Comparison of ENCODE assay signal across 10 mouse cellular contexts in genomic region chr10:44434702-44435181, GRCm38 (mm10).
A peak's percentile ranks its signal among the peaks of the same experiment; 100 is the strongest.
DNase-seq lines count a peak whose midpoint lies in the region; ATAC-seq and TF ChIP-seq lines count a peak whose summit lies in the region.
"Had no signal": no experiment of that assay in that cellular context is flagged by ENCODE, and none has a peak within 500 bp of the region (broad histone marks: within the 10 kb centered on the region; RNA-seq: fewer than 3 reads in every experiment).

No protein-coding gene starts in this region.

- no peak for TF ChIP-seq CTCF in kidney, adult 2 months (conservative IDR thresholded peaks at IDR 0.05; ENCODE audit: insufficient read depth, insufficient read length, low read depth, low read length)
- no peak for TF ChIP-seq CTCF in Patski (IDR thresholded peaks at IDR 0.05)
- TF ChIP-seq CTCF in kidney, postnatal 0 days (IDR thresholded peaks at IDR 0.05; ENCODE audit: low read depth) = no peak
- TF ChIP-seq CTCF in gastrocnemius, adult 2 months (IDR thresholded peaks at IDR 0.05) = no peak

- no peaks in the 10 kb centered on the region for H3K9me3 ChIP-seq in kidney, embryonic 15.5 days (replicated peaks)
- no peaks in the 10 kb centered on the region for H3K9me3 ChIP-seq in kidney, postnatal 0 days (replicated peaks; ENCODE audit: low read length)
- no peaks in the 10 kb centered on the region for H3K9me3 ChIP-seq in hindbrain, embryonic 10.5 days
- H3K9me3 ChIP-seq: lung, embryonic 15.5 days had no signal

- no peak for ATAC-seq in kidney, embryonic 15.5 days (replicated peaks; ENCODE audit: low FRiP score)
- ATAC-seq in Patski = peak; percentile 95
- peak; percentile 63; the same call in 1 of the 2 replicates for ATAC-seq in kidney, postnatal 0 days (replicated peaks; ENCODE audit: low FRiP score, low read depth)

- WGBS in kidney, adult 2 months = 29% methylated on average over 6 of the region's 6 CpGs
- WGBS in kidney, embryonic 15.5 days = 67% methylated on average over 6 of the region's 6 CpGs
- WGBS in kidney, postnatal 0 days = 60% methylated on average over 6 of the region's 6 CpGs
- 78% methylated on average over 6 of the region's 6 CpGs for WGBS in hindbrain, embryonic 10.5 days

- no peak overlapping the region for H3K4me2 ChIP-seq in kidney, embryonic 15.5 days
- no peak overlapping the region for H3K4me2 ChIP-seq in kidney, postnatal 0 days (ENCODE audit: low read length)
- H3K4me2 ChIP-seq: lung, embryonic 15.5 days had no signal

- H3K4me3 ChIP-seq in kidney, adult 2 months (ENCODE audit: insufficient read depth, low read depth, low read length) = no peak overlapping the region
- H3K4me3 ChIP-seq in kidney, embryonic 15.5 days (replicated peaks) = no peak overlapping the region
- no peak overlapping the region for H3K4me3 ChIP-seq in kidney, postnatal 0 days (replicated peaks; ENCODE audit: low read depth, low read length)
- H3K4me3 ChIP-seq in gastrocnemius, adult 2 months = no peak overlapping the region
- no peak overlapping the region for H3K4me3 ChIP-seq in hindbrain, embryonic 10.5 days
- H3K4me3 ChIP-seq: lung, embryonic 15.5 days had no signal

- H3K27ac ChIP-seq in kidney, adult 2 months (ENCODE audit: insufficient read depth, low read depth, low read length) = peak overlapping the region; percentile 88
- no peak overlapping the region for H3K27ac ChIP-seq in kidney, embryonic 15.5 days
- H3K27ac ChIP-seq in kidney, postnatal 0 days = peak overlapping the region; percentile 31; the same call in 1 of the 2 replicates
- no peak overlapping the region for H3K27ac ChIP-seq in gastrocnemius, adult 2 months
- no peak overlapping the region for H3K27ac ChIP-seq in hindbrain, embryonic 10.5 days
- H3K27ac ChIP-seq: lung, embryonic 15.5 days had no signal

- peaks cover 4% of the 10 kb centered on the region; the same call in 1 of the 2 replicates for H3K4me1 ChIP-seq in kidney, adult 2 months (ENCODE audit: control insufficient read depth, insufficient read depth, low read length)
- no peaks in the 10 kb centered on the region for H3K4me1 ChIP-seq in kidney, embryonic 15.5 days
- H3K4me1 ChIP-seq in kidney, postnatal 0 days (replicated peaks; ENCODE audit: insufficient read depth, low read length) = no peaks in the 10 kb centered on the region
- H3K4me1 ChIP-seq in hindbrain, embryonic 10.5 days (replicated peaks) = peaks cover under 1% of the 10 kb centered on the region; the same call in 1 of the 2 replicates

- H3K36me3 ChIP-seq in kidney, adult 2 months (ENCODE audit: control insufficient read depth, insufficient read depth, low read length) = no peaks in the 10 kb centered on the region
- H3K36me3 ChIP-seq in kidney, embryonic 15.5 days = no peaks in the 10 kb centered on the region
- no peaks in the 10 kb centered on the region for H3K36me3 ChIP-seq in kidney, postnatal 0 days (ENCODE audit: insufficient read depth, low read length)
- H3K36me3 ChIP-seq in hindbrain, embryonic 10.5 days = no peaks in the 10 kb centered on the region
- H3K36me3 ChIP-seq: lung, embryonic 15.5 days had no signal

- in situ Hi-C loops in Patski (cut with MboI; ENCODE audit: low pct_unique_long_range_greater_than_20kb) = loop anchor here (5.0 kb wide), 1 partner anchor 97 kb away; no protein-coding TSS in a partner anchor

- TF ChIP-seq POLR2A in kidney, adult 2 months (IDR thresholded peaks at IDR 0.05; ENCODE audit: low read depth, low read length) = no peak

- H3K27me3 ChIP-seq in kidney, adult 2 months (replicated peaks; ENCODE audit: control insufficient read depth, insufficient read depth, low read length) = no peaks in the 10 kb centered on the region
- no peaks in the 10 kb centered on the region for H3K27me3 ChIP-seq in kidney, embryonic 15.5 days
- H3K27me3 ChIP-seq in Patski = no peaks in the 10 kb centered on the region
- H3K27me3 ChIP-seq in kidney, postnatal 0 days (ENCODE audit: insufficient read depth, low read length) = no peaks in the 10 kb centered on the region
- peaks cover 44% of the 10 kb centered on the region for H3K27me3 ChIP-seq in hindbrain, embryonic 10.5 days (ENCODE audit: insufficient read depth, poor library complexity, severe bottlenecking)
- H3K27me3 ChIP-seq: lung, embryonic 15.5 days had no signal

- intact Hi-C loops in gastrocnemius, adult 2 months (cut with DNase I) = no loop called here

- no peak overlapping the region for H3K9ac ChIP-seq in kidney, embryonic 15.5 days
- H3K9ac ChIP-seq in kidney, postnatal 0 days (ENCODE audit: low read depth, low read length) = no peak overlapping the region
- H3K9ac ChIP-seq: lung, embryonic 15.5 days had no signal

- CTCF ChIA-PET in Patski (lab: Charles Lee) = interaction anchor here (1.3 kb wide), 1 partner anchor 15 kb away, joined by 3 read pairs; no protein-coding TSS in a partner anchor

- DNase-seq in kidney, adult 2 months = peak; percentile 88
- DNase-seq in Patski (ENCODE audit: low read depth, low spot score) = peak; percentile 80
- DNase-seq in kidney, postnatal 0 days (ENCODE audit: low spot score) = peak; percentile 23
- peak; percentile 40 for DNase-seq in right cerebral cortex, postnatal 14 days
- DNase-seq in thymus, postnatal 25 days = no peak
- DNase-seq in gastrocnemius, adult 2 months = no peak
- DNase-seq in hindbrain, embryonic 10.5 days (ENCODE audit: low spot score) = no peak
- DNase-seq: cerebellum, postnatal 10 days had no signal

- POLR2A ChIA-PET in Patski (lab: Charles Lee) = no interaction called here

Comparison
In these comparisons a context has a peak if more than half of its experiments do, and no peak if none do; other contexts are left out.
1. H3K27ac ChIP-seq: peak in kidney, adult 2 months (single experiment) and kidney, postnatal 0 days (single experiment); none in kidney, embryonic 15.5 days (single experiment), gastrocnemius, adult 2 months (single experiment) and hindbrain, embryonic 10.5 days (single experiment).
2. DNase-seq: peak in kidney, adult 2 months (single experiment), Patski (single experiment), kidney, postnatal 0 days (single experiment) and right cerebral cortex, postnatal 14 days (single experiment); none in thymus, postnatal 25 days (single experiment), gastrocnemius, adult 2 months (single experiment) and hindbrain, embryonic 10.5 days (single experiment).